9 mouse cellular contexts compared by ENCODE assay signal in the genomic region with DNA sequence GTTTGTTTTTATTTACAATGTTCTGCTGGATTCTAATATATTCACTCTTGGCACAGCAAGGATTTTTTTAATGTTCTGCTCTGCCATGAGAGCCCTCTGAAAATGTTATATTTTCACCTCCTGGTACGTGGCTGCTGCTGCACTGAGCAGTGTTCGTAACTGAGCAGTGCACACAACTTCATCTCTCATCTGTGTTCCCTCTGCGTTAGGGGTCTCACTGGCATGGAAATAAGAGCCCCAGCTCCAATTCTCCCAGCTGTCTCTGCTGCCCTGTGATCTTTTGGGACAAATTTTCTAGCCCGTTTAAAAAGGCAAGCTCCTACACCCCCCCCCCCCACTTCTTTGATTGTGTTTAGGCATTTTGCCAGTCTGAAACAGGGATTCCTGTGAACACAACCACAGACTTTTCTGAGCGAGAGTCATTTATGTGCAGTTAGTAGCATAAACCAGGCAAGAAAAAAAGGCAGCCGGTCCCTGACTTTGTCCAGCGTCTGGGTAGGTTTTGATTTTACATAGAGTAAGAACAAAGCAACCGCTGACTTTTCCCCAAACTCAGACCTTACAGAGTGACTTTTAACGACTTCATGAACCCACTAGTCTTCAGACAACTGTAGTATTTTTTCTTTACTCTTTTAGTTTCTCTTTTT. TPM values are rescaled to one million over a fixed set of nuclear protein-coding genes. Genes with fewer than 3 reads are reported as not detected.
DNase-seq lines count a peak whose midpoint lies in the region; ATAC-seq lines count a peak whose summit lies in the region.
"Had no signal": no experiment of that assay in that cellular context is flagged by ENCODE, and none has a peak within 500 bp of the region (broad histone marks: within the 10 kb centered on the region; RNA-seq: fewer than 3 reads in every experiment).

No protein-coding gene starts in this region.

- no peak for ATAC-seq in kidney, embryonic 16.5 days (ENCODE audit: low FRiP score, low TSS enrichment)
- ATAC-seq in hindbrain, embryonic 13.5 days (ENCODE audit: low FRiP score) = no peak
- no peak for ATAC-seq in midbrain, embryonic 16.5 days

- H3K36me3 ChIP-seq in kidney, embryonic 16.5 days (ENCODE audit: insufficient read depth, low read length) = no peaks in the 10 kb centered on the region
- no peaks in the 10 kb centered on the region for H3K36me3 ChIP-seq in forebrain, embryonic 10.5 days (replicated peaks)
- H3K36me3 ChIP-seq in hindbrain, embryonic 13.5 days = no peaks in the 10 kb centered on the region
- no peaks in the 10 kb centered on the region for H3K36me3 ChIP-seq in midbrain, embryonic 16.5 days (ENCODE audit: control insufficient read depth, insufficient read depth, low read length)
- H3K36me3 ChIP-seq: liver, embryonic 15.5 days had no signal

- peak overlapping the region; percentile 0; the same call in 1 of the 2 replicates for H3K4me2 ChIP-seq in kidney, embryonic 16.5 days (replicated peaks; ENCODE audit: low read depth, low read length)
- peak overlapping the region; percentile 7; the same call in 1 of the 2 replicates for H3K4me2 ChIP-seq in hindbrain, embryonic 13.5 days
- H3K4me2 ChIP-seq in midbrain, embryonic 16.5 days (ENCODE audit: low read length) = peak overlapping the region; percentile 29; the same call in 1 of the 2 replicates
- H3K4me2 ChIP-seq: liver, embryonic 15.5 days had no signal

- no peak overlapping the region for H3K4me3 ChIP-seq in kidney, embryonic 16.5 days (ENCODE audit: low read length)
- no peak overlapping the region for H3K4me3 ChIP-seq in forebrain, embryonic 10.5 days
- no peak overlapping the region for H3K4me3 ChIP-seq in hindbrain, embryonic 13.5 days
- no peak overlapping the region for H3K4me3 ChIP-seq in midbrain, embryonic 16.5 days (ENCODE audit: low read depth, low read length)
- H3K4me3 ChIP-seq: liver, embryonic 15.5 days had no signal

- no peak overlapping the region for H3K9ac ChIP-seq in kidney, embryonic 16.5 days (replicated peaks; ENCODE audit: low read length)
- H3K9ac ChIP-seq in hindbrain, embryonic 13.5 days = no peak overlapping the region
- no peak overlapping the region for H3K9ac ChIP-seq in midbrain, embryonic 16.5 days (ENCODE audit: low read depth, low read length)
- H3K9ac ChIP-seq: liver, embryonic 15.5 days had no signal

- H3K4me1 ChIP-seq in kidney, embryonic 16.5 days (ENCODE audit: insufficient read depth, low read length) = 0 out of 2 replicates have a peak, but pooled peaks cover 2% of the 10 kb centered on the region
- peaks cover 19% of the 10 kb centered on the region for H3K4me1 ChIP-seq in forebrain, embryonic 10.5 days
- peaks cover 7% of the 10 kb centered on the region for H3K4me1 ChIP-seq in hindbrain, embryonic 13.5 days (replicated peaks)
- peaks cover 3% of the 10 kb centered on the region; the same call in 1 of the 2 replicates for H3K4me1 ChIP-seq in midbrain, embryonic 16.5 days (ENCODE audit: control insufficient read depth, insufficient read depth, low read length)
- H3K4me1 ChIP-seq: liver, embryonic 15.5 days had no signal

- H3K27ac ChIP-seq in kidney, embryonic 16.5 days (ENCODE audit: low read length) = no peak overlapping the region
- H3K27ac ChIP-seq in forebrain, embryonic 10.5 days = peak overlapping the region; percentile 2
- no peak overlapping the region for H3K27ac ChIP-seq in hindbrain, embryonic 13.5 days
- H3K27ac ChIP-seq in midbrain, embryonic 16.5 days (ENCODE audit: low read length) = no peak overlapping the region
- H3K27ac ChIP-seq: liver, embryonic 15.5 days had no signal

- no peak for DNase-seq in kidney, postnatal 4 days
- no peak for DNase-seq in forebrain, embryonic 10.5 days (ENCODE audit: extremely low spot score, low spot score)
- DNase-seq in spleen, postnatal 14 days (ENCODE audit: low spot score in 2 of 2) = no peak
- DNase-seq in adrenal gland, adult 8-10 months = no peak
- no peak for DNase-seq in T-cell, adult 2 months (ENCODE audit: low spot score)

- 26% methylated on average over 9 of the region's 9 CpGs for WGBS in kidney, embryonic 16.5 days
- 54% methylated on average over 9 of the region's 9 CpGs for WGBS in forebrain, embryonic 10.5 days
- WGBS in hindbrain, embryonic 13.5 days = 30% methylated on average over 9 of the region's 9 CpGs
- 24% methylated on average over 9 of the region's 9 CpGs for WGBS in midbrain, embryonic 16.5 days

- no peaks in the 10 kb centered on the region for H3K27me3 ChIP-seq in kidney, embryonic 16.5 days (ENCODE audit: insufficient read depth, low read length)
- 0 out of 2 replicates have a peak, but pooled peaks cover 3% of the 10 kb centered on the region for H3K27me3 ChIP-seq in forebrain, embryonic 10.5 days (ENCODE audit: poor library complexity, severe bottlenecking)
- H3K27me3 ChIP-seq in hindbrain, embryonic 13.5 days = no peaks in the 10 kb centered on the region
- no peaks in the 10 kb centered on the region for H3K27me3 ChIP-seq in midbrain, embryonic 16.5 days (ENCODE audit: control insufficient read depth, insufficient read depth, low read depth, low read length)
- H3K27me3 ChIP-seq: liver, embryonic 15.5 days had no signal

- H3K9me3 ChIP-seq in kidney, embryonic 16.5 days (ENCODE audit: low read length) = no peaks in the 10 kb centered on the region
- H3K9me3 ChIP-seq in forebrain, embryonic 10.5 days = no peaks in the 10 kb centered on the region
- H3K9me3 ChIP-seq in hindbrain, embryonic 13.5 days = no peaks in the 10 kb centered on the region
- H3K9me3 ChIP-seq in midbrain, embryonic 16.5 days (replicated peaks; ENCODE audit: control insufficient read depth, low read length, poor library complexity, severe bottlenecking) = no peaks in the 10 kb centered on the region
- H3K9me3 ChIP-seq: liver, embryonic 15.5 days had no signal

RNA-seq across cellular contexts. Expression of gene Mpped2, which starts 9.8 kb away (rescaled TPM):
- polyA plus RNA-seq in kidney, embryonic 16.5 days (2015; fragmentation: Nextera tagmentation; extraction: Ambion mirVana) = 28.6 and 32.0 TPM in 2 replicates
- polyA plus RNA-seq in forebrain, embryonic 10.5 days (2016; fragmentation: Nextera tagmentation; extraction: Ambion mirVana) = 41.6 and 48.8 TPM in 2 replicates
- 144 and 147 TPM in 2 replicates for polyA plus RNA-seq in hindbrain, embryonic 13.5 days (2015; fragmentation: Nextera tagmentation; extraction: Ambion mirVana)
- polyA plus RNA-seq in midbrain, embryonic 16.5 days (2015; fragmentation: Nextera tagmentation; extraction: Ambion mirVana) = 99.5 and 110 TPM in 2 replicates
- 10 to 100 TPM; 27.6 to 39.9 (median 33.4) TPM for total RNA-seq in adrenal gland, adult 8-10 months (2022)
